Mouse (Mus musculus) gastrocnemius, postnatal 25 days (tissue): Measurements from ENCODE around the gene Akap7. TPM values are rescaled to one million over a fixed set of nuclear protein-coding genes. Genes with fewer than 3 reads are reported as not detected.
"Not testable (repeated sequence)": the region's sequence is repeated elsewhere in the genome, so short reads cannot be mapped to it uniquely, and the experiment has no call there.

ENCODE experiments used
- DNase-seq: peaks from one replicate; pipeline ENCODE4 v3.0.0; 2022
- total RNA-seq, 2 experiments: library from RNA; stranded (reverse); gene quantifications; 1 replicate in 1 of 2; 2 replicates in 1 of 2; pipeline ENCODE4 v1.2.3; 2021

The Akap7 gene
- total RNA-seq, 2 experiments from 2014 or later = 19.7 to 21.5 TPM

DNA sequence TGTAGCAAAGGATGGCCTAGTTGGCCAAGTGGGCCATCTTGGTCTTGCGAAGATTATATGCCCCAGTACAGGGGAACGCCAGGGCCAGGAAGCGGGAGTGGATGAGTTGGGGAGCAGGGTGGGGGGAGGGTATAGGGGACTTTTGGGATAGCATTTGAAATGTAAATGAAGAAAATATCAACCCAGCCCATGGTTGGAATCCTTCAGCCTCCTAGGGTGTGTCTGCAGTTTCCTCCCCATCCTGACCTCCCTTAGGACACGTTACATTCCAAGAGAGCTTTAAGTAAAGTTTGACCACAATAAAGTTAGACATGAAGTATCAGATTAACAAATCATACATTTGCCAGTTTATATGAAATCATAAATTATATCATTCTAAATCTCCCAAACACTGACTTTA is 116.5 kb downstream of the Akap7 start:
- DNase-seq = no peak

DNA sequence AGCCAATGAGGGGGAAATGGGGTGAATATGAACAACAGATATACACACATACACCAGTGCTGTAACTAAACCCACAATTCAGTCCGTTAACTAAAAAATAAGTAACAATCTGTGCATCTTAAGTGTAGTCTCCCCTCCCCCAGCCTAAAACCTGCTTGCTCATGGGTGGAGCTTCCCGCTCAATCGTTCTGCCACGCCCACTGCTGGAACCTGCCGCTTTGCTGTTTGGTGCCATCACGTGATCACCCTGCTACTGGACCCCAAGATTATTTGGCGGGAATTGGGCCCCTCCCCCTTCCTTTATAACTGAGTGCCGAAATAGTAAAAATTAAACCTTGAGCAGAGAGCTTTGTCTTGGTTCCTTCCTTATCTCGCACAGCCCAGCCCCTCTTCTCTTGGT is 121.4 kb downstream of the Akap7 start:
- DNase-seq = not testable (repeated sequence)

DNA sequence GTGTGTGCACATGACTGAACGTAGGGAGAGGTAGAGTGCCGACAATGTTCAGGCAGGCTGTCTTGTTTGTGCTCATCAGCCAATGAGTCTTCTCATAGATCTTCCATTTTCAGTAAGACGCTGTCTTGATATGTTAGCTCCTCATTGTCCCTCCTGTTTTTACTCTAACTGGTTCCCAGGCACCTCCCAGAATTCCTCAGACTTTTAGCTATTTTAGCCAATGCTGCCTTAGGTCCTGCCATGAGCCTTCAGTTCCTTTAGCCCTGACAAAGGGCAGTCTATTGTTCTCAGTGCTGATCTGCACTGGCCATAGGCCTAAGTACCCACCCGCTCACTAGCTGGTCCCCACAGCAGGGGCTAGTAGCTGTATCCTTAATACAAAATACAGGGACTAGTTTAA is 122.0 kb downstream of the Akap7 start:
- no peak for DNase-seq

DNA sequence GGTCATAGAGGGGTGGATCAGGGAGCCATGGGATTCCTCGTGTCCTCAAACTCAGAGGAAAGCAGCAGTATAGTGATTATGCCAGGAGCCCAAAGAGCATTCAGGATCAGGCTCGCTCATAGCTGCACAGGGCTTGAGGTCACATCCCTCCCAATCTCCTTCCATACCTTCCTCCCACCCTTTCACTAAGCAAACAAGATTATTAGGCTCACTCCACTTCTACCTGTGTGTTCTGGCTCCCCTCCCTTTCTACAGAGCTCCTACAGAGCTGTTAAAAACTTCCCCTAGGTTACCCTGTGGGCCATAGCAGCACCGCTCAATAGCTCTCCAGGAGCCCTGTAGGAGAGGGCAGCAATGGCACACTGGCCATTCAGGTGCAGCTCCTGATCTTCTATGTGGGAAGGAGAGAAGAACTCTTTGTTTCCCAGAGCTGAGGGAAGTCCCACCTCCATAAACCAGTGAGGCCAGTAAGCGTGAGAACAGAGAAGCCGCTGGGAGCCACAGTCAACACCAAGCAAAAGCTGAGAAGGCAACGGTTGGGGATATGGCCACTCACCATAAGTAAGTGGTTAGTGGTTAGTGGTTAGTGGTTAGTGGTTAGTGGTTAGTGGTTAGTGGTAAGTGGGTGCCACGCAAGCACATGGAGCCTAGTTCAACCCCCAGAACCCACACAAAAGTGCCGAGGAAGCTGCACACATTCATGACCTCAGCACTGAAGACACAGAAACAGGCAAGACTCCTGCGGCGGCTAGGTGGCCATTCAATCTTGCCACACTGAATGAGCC is 122.7 kb downstream of the Akap7 start:
- no peak for DNase-seq

DNA sequence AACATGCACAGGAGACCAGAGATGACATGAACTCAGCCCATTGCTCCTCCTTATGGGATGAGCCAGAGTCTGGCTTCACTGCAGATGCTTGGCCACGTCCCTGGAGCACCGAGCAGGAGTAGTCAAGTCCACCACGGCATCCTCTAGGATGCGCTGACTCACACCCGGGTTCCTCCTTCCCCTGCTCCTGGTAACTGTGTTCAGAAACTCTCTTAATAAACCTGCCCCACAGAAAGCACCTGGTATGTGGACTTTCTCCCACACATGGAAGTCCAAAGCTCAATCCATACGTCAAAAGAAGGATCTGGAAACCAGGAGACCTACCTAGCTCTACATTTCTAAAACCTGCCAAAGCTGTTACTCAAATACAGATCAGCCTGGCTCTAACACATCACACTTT is 124.4 kb downstream of the Akap7 start:
- no peak for DNase-seq

DNA sequence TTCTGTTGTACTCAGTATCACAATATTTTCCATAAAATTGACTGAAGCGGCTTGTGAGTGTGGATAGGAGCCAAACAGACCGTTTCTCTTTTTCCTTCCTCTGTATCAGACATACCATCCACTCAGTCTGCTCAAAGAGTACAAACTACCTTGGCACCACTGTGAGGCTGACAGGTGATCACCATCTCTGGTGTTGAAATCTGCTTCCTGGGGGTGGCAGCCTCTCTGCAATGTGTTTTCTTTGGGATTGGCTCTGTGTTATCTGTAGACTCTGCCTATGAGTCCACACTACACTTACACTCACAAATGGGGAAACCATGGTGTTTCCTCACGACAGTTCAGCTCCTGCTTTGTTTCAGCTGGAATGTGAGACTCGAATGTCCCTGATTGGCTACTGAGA is 128.6 kb downstream of the Akap7 start:
- DNase-seq = no peak

DNA sequence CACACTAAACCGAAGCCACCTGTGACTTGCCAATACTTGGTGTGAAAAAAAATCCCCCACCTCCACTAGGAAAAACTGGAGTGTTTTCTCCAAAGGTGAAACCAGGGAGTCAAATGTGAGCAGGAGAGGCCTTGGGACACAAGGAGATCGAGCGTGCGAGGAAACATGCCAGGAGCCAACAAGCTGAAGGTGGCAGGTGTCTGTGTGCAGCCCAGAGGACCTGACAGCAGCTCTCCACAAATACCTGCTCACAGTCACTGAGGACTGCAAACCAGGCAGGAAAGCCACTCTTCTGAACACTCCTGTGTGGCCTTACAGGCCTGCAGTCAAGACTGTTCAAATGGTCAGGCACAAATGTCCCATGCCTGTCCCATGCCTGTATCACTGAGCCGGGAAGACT is 130.4 kb downstream of the Akap7 start:
- no peak for DNase-seq

DNA sequence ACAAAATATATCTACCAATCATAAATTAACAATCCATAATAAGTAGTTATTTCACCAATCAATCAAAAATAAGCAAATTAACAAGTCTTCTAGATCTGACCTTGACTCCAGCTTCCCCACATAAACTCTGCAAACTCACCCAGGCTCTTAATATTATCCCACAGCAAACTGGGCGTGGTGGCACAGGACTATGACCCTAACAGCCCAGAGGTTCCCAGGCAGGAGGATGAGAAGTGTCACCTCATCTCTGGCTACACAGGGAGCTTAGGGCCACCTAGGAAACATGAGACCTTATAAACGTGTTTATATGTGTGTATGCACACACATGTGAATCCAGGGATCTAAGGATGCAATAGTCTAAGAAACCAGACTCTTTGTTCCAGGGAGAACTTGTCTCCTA is 132.8 kb downstream of the Akap7 start:
- no peak for DNase-seq

DNA sequence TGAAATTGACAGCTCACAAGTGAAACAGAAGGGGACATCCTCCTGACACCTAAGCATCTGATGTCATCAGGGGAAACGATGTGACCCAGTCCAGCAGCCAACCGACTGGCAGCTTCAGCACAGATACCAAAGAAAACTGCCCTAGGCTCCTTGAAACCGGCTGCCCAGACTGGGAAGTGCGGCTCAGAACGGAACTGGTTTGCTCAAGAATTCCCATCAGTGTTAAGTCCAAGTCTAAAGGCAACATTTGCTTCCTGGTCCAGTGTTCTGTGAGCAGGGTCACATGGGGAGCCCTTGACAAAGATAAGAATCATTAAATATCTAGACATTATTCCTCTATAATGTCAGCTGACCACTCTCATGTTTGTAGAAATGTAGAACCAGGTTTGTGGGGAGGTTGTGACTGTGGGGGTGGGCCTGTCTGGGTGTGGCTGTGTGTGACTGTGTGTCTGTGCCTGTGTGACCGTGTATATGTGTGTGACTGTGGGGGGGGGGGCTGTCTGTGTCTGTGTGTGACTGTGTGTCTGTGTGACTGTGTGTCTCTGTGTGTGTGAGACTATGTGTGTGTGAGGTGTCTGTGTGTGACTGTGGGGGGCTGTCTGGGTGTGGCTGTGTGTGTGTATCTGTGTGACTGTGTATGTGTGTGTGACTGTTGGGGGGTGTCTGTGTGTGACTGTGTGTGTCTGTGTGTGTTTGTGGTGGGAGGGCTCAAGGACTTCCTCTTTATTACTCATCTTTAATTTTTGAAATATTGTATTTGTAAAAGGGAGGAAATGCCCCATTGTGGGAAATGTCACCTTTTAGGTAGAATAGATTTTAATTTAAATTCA is 140.1 kb downstream of the Akap7 start:
- no peak for DNase-seq

DNA sequence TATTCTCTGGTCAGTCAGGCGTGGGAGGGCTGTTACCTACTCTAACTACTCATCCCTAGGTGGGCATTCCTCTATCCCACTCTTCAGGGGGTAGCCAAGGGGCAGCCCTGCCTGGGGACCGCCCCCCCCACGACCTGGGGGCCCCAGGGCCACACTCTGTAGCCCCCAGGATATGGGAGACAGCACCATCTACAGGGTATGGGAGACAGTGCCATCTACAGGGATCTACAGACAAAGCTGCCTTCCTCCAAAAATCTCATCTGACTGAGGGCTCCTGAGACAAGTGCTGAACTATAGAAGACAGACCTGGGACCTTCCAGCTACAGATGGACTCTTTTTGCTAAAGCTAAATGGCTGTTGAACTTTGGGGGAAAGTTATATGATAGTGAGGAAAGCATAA is 144.2 kb downstream of the Akap7 start:
- DNase-seq = not testable (repeated sequence)

DNA sequence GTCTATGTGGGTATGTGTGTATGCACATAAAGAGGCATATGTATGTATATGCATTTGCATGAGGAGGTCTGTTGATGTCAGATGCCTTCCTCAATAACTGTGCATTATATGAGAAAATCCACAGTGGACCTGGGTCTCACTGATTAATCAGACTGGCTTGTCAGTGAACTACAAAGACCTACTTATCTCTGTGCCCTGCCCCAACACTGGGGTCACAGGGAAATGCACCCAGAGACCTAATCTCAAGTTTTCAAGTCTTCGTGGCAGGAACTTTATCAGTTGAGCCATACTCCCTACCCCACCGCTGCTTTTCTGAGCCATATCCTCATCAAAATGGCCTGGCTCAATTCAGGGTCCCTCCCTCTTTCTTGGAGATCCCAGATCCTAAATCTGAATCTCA is 146.0 kb downstream of the Akap7 start:
- DNase-seq = no peak

DNA sequence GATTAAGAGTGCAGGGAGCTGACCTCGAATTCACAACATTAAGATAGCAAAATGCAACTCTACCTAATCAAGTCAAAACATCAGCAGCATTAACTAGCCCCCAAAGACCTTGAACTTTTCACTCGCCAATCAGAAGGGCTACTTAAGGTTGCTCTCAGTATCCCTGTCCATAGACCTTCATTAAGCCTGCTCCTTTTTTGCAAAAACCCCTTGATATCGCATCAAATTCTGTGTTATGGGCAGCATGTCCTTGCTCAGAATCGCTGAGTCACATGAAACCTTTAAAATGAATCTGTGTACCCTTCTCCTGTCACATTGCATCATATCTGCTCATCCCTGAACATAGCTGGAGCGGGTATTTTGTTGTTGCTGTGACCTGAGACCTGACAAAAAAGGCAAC is 149.0 kb downstream of the Akap7 start:
- no peak for DNase-seq

DNA sequence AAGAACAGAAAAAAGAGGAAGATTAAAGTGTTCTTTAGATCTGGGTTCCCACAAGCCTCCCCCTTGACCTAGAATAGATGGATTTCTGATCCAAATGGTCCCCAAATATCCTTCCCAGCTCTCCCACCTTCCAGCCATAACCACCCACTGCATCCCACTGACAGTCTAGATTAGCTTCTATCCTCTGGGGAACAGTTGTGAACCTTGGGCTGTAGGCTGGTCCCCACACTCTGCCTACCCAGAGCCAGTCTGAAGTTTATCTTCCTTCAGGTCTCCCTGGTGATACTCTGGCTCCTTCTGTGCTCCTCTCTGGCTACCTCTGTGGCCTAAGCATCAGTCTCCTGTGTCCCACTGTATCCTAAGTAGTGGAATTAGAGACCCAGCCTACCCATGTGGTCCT is 150.3 kb downstream of the Akap7 start:
- DNase-seq = no peak

DNA sequence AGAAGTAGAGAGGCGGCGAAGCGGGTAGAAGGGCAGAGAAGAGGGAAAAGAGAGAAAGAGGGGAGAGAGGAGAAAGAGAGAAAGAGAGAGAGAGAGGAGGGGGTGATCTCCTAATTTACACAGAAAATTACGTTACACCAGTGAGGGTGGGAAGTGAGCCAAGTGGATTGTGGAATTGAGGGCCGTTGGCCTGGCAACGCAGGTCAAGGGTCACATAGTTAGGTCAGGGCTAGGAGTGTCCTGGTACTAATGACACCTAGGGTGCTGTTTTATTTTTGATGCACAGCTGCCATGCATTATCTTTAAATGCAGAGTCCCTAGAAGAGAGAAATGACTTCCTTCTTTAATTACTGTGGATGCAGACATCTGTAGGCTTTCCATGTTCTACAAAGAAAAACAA is 153.4 kb downstream of the Akap7 start:
- no peak for DNase-seq

DNA sequence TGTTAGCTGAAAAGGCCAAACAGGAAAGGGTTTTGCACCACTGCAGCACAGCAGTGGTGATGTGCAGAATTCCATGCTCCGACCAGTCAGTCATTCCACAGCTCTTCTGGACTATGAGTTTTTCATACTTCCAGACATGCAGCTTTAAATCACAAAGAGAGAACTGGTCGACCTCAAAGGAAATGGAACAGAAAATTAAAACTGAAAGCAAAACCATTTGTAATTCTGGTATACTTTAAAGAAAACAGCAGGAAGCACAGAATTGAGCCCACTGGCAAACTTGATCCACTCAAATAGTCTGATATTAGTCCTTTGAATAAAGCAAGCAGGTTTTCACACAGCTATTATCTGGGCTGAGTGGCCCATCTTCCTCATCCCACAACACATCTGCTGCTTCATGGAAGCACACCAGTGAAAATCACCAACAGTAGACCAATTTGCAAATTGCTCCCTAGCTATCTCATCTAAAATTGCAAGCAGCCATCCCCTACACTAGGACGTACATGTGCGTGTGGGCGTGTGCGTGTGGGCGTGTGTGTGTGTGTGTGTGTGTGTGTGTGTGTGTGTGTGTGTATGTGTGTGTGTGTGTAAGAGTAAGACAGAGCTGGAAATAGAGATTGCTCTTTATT is 156.4 kb downstream of the Akap7 start:
- no peak for DNase-seq

DNA sequence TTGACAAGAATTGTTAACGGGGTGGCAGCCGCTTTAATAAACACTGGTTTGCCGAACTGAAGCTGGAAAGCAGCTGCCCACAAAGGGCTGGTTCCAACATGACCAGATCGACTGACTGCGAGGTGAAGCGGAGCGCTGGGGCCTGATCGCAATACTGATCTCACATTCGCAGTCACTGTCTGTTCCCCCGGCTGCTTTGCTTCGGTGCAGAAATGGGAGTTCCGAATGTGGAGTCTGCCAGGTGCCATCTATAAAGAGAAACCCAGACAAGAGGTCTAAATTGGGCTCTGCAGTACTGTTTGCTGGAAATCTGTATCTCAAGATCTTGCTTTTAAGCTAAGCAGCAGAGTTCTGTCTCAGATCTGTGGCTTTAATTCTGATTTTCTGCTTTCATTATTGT is 161.8 kb downstream of the Akap7 start:
- DNase-seq = no peak

DNA sequence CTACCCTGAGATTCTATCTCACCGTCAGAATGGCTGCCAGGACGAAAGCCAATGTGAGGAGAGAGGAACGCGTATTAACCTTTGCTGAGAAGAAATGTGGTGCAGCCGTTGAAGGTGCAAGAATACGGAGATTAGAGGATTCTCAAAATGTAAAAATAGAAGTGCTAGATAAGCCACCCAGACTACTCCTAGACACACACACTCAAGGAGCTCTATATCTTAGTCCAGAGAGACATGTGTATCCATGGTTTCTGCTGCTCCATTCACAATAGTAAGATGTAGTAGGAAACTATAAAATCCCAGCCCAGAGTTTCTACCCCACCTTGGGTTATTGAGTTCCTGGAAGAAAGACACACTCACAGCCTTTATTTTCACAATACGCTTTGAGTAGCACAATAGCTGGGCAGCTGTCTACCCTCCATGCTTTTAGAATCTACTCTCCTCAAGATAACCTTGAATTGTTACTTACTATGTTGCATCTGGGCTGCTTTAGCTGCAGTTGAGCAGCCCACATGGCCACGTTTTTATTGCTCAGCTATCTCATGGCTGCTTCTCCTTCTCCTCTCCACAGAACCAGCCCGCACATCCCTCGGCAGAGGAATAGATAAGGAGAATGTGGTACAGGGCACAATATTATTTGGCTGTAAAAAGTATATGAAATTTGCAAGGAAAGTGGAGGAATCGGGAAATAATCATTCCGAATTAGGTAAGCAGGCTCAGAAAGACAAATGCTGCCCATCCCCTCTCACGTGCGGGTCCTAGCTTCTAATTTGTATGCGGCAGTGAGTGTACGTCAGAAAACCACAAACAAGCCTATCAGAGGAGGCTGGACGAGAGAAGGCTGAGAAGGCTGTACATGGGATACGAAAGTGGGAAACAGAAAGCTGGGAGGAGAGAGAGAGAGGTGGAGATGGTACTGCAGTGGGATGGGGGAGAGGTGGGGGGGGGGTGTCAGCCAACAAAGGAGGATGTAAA is 162.6 kb downstream of the Akap7 start:
- DNase-seq = no peak

DNA sequence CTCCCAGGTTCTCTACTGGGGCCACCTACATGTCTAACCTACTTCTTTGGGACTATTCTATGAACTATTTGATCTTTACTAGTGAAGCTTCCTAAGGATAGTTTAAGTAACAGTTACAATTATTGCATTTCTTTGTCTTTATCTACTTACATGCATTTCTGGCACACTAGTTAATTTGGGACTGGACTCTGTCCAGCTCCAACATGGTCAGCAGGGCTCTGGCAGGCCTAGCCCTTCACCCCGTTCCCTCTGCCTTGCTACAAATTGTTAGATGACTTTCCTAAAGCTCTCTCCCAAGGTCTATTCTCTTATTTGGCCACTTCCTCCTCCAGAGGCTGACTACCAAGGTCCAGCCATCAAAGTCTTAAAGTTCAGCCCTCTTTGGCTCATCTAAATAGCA is 165.9 kb downstream of the Akap7 start:
- no peak for DNase-seq

DNA sequence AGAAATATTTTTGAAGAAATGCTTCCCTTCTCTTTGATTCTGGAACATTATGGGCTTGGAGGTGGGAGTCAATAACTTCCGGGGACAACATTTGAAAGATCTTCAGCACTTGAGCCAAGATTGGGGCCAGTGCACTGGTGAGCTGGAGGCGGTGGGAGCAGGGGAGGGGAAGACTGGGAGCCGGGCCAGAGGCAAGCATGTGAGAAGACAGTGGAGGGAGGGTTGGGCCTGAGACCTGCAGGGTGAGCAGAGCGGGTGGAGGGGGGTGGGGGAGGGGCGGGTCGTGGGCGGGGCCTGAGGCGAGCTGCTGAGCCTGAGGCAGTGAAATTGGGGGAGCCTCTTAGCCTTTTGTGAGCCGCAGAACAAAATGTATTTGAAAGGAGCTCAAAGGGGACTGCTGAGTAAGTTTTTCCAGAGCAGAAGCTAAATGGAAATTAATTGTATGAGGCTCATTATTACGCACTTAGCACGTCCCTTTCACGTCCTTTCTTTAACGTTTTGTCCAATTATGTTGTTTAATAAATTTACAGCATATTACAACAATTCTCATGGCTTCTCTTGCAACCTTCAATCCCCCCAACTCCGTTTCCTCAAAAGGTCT is 167.4 kb downstream of the Akap7 start:
- DNase-seq = peak; percentile 8

DNA sequence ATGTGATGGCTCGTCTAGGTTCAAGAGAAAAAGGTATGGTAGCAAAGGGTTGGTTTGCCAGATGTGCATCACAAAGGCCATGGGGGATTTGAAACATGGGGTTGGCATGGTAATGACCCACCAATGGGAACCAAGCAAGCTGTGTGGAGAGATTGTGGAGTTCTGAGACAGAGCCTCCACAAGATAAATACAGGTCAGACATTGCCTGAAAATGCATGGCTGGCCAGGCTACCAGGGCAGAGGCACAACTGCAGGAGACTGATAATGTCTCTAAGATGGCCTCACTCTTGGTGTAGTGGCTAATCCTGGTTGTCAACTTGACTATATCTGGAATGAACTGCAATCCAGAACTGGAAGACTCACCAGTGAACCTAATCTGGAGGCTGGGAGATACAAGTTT is 174.1 kb downstream of the Akap7 start:
- DNase-seq = no peak

DNA sequence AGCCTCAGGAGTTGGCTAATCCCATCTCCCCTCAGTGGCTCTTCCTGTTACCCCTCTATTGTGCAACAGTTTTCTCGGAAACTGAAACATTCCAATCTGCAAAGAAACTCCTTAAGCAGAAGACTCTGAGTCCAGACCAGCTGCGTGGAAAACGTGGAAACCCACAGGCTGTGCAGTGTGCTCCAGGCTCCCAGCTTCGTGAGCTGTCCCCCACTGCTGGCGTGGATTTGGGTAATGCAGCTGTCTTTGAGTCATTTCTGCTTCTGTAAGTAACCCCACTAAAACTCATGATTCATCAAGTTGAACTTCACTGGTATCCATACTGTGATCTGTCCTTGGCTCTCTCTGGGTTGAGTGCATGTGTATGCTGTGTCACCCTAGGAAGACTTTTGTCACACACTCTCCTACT is 179.2 kb downstream of the Akap7 start:
- peak; percentile 28 for DNase-seq

DNA sequence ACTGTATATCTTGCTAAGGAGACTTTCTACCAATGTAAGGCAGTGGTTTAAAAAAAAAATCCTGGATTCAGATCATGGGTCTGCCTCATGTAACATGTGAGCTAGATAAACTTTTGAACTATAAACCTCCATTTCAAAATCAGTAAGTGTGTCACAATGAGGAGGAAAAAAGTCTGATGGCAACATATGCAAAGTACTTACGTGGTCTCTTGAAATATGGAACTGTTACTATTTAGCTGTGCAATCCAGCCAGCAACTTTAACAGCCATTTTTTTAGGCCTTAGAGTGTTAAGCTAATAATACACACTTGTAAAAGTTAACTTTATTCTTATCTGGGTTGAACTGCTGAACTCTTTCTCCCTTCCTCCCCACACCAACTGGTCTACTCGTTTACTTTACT is 181.6 kb downstream of the Akap7 start:
- DNase-seq = no peak
